1 mouse cellular context compared by ENCODE assay signal in the genomic region with DNA sequence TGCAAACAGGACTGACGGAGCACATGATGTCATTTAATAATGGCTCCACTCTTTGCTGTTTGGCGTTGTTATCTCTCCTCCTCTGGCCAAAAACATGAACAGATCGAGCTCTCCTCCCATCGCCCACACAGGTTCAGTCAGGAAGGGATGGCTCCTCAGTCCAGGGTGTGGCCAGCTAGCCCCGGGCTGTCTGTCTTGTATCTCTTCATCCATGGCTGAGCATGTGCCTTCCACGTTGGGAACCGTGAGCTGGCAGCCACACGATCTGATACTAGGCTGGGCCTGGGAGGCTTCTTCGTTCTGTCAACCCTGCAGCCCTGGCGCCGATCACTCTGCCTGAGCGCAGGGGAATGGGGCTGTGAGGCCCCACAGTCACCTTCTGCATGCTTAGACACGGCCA.
TF ChIP-seq lines count a peak whose summit lies in the region.

No protein-coding gene starts in this region.

TF ChIP-seq in MEL, 35 proteins besides CTCF, POLR2A, EP300 and RAD21 (continued from another document):
- peak; percentile 94 for TF ChIP-seq MYC (IDR thresholded peaks at IDR 0.05; ENCODE audit: low read depth, low read length)
- TF ChIP-seq UBTF (IDR thresholded peaks at IDR 0.05; ENCODE audit: borderline replicate concordance, insufficient read depth, low read depth, low read length): peak; percentile 94; the same call in 1 of the 2 replicates
- no peak for TF ChIP-seq ZNF384 (IDR thresholded peaks at IDR 0.05; ENCODE audit: low read depth, low read length)
- 0 out of 2 replicates have a peak, but pooled peaks have one; percentile 32 for TF ChIP-seq POLR2AphosphoS2 (IDR thresholded peaks at IDR 0.05; ENCODE audit: low read length)
- peak; percentile 95 for TF ChIP-seq MAX (IDR thresholded peaks at IDR 0.05; ENCODE audit: low read length)
- no peak for TF ChIP-seq ZKSCAN1 (IDR thresholded peaks at IDR 0.05; ENCODE audit: low read depth, low read length)
- peak; percentile 30; the same call in 1 of the 2 replicates for TF ChIP-seq CHD2 (IDR thresholded peaks at IDR 0.05; ENCODE audit: low read length)
- TF ChIP-seq GATA1 (IDR thresholded peaks at IDR 0.05; ENCODE audit: low read depth, low read length): peak; percentile 57
- no peak for TF ChIP-seq CHD1 (IDR thresholded peaks at IDR 0.05; ENCODE audit: low read depth, low read length)
- TF ChIP-seq GABPA (IDR thresholded peaks at IDR 0.05; ENCODE audit: low read depth, low read length): no peak
- TF ChIP-seq USF2 (IDR thresholded peaks at IDR 0.05; ENCODE audit: borderline replicate concordance in 1 of 2, insufficient read depth in 1 of 2, low read depth in 1 of 2, low read length in 2 of 2): no peak
- peak; percentile 83 for TF ChIP-seq SIN3A (IDR thresholded peaks at IDR 0.05; ENCODE audit: low read length)
- TF ChIP-seq E2F4 (IDR thresholded peaks at IDR 0.05; ENCODE audit: borderline replicate concordance, low read depth, low read length): peak; percentile 42; the same call in 1 of the 2 replicates
- TF ChIP-seq MXI1 (IDR thresholded peaks at IDR 0.05; ENCODE audit: low read depth, low read length): peak; percentile 93
- 0 out of 2 replicates have a peak, but pooled peaks have one; percentile 55 for TF ChIP-seq MYB (IDR thresholded peaks at IDR 0.05; ENCODE audit: low read depth, low read length)
- peak; percentile 27; the same call in 1 of the 2 replicates for TF ChIP-seq USF1 (IDR thresholded peaks at IDR 0.05; ENCODE audit: low read depth, low read length)
- peak; percentile 57; the same call in 1 of the 2 replicates for TF ChIP-seq RCOR1 (IDR thresholded peaks at IDR 0.05; ENCODE audit: low read depth, low read length)
- no peak for TF ChIP-seq POLR2AphosphoS5 (IDR thresholded peaks at IDR 0.05; ENCODE audit: borderline replicate concordance, low read depth, low read length)
- peak; percentile 82 for TF ChIP-seq TBP (IDR thresholded peaks at IDR 0.05; ENCODE audit: low read depth, low read length)
- peak; percentile 11; the same call in 1 of the 2 replicates for TF ChIP-seq TCF12 (IDR thresholded peaks at IDR 0.05; ENCODE audit: low read depth, low read length)
- TF ChIP-seq NRF1 (IDR thresholded peaks at IDR 0.05; ENCODE audit: insufficient read depth, low read depth, low read length, poor library complexity, severe bottlenecking): 0 out of 2 replicates have a peak, but pooled peaks have one; percentile 13
- no peak; the same call in 1 of the 2 replicates for TF ChIP-seq MAZ (IDR thresholded peaks at IDR 0.05; ENCODE audit: low read depth, low read length)
- TF ChIP-seq HCFC1 (IDR thresholded peaks at IDR 0.05; ENCODE audit: low read depth, low read length): 0 out of 2 replicates have a peak, but pooled peaks have one; percentile 36
- peak; percentile 82 for TF ChIP-seq ETS1 (IDR thresholded peaks at IDR 0.05; ENCODE audit: low read depth, low read length)
- TF ChIP-seq ZC3H11A (IDR thresholded peaks at IDR 0.05; ENCODE audit: low read depth, low read length): no peak
- no peak for TF ChIP-seq ELF1 (IDR thresholded peaks at IDR 0.05; ENCODE audit: low read depth, low read length)
- no peak for TF ChIP-seq SMC3 (IDR thresholded peaks at IDR 0.05; ENCODE audit: low read depth, low read length)
- TF ChIP-seq TAL1 (IDR thresholded peaks at IDR 0.05; ENCODE audit: low read length): no peak; the same call in 1 of the 2 replicates
- TF ChIP-seq KAT2A (conservative IDR thresholded peaks at IDR 0.05; ENCODE audit: low read depth, low read length): no peak
